Mouse (Mus musculus) left cerebral cortex, postnatal 36 days (tissue): ENCODE data around the gene Serhl. TPM values are rescaled to one million over a fixed set of nuclear protein-coding genes. Genes with fewer than 3 reads are reported as not detected.
A peak's percentile ranks its signal among the peaks of the same experiment; 100 is the strongest.
"Not testable (repeated sequence)": the region's sequence is repeated elsewhere in the genome, so short reads cannot be mapped to it uniquely, and the experiment has no call there.

Experiments used
- DNase-seq, 2 experiments: peaks; one replicate each; pipeline ENCODE4 v3.0.0; 2021 to 2022; ENCODE audit warnings: low spot score in 2 of 2, mixed read lengths in 1 of 2
- intact Hi-C: fragments of 180-260 bp; cut with DNase I; formaldehyde crosslinking; loops from one replicate; pipeline ENCODE4 v1.15.1; 2025
- total RNA-seq, 2 experiments: library from RNA; stranded (reverse); gene quantifications; 2 replicates each; pipeline ENCODE4 v1.2.3; 2021

Serhl gene
- total RNA-seq: 10 to 100 TPM in 1 of 2 experiments, 1 to 10 TPM in 1; 9.3 to 12.3 TPM

- DNase-seq: no peak
- intact Hi-C loops: no loop called here
These were observed at the start of gene Serhl for GRCm38 (mm10) chr15:83089429-83089605. Gene Serhl (plus strand): TSS chr15:83089506.

GRCm38 (mm10) chr15:83040156-83040555 is 49.1 kb upstream of the Serhl start:
- intact Hi-C loops: no loop called here
- no peak for DNase-seq

GRCm38 (mm10) chr15:83042655-83043361 is 46.5 kb upstream of the Serhl start:
- DNase-seq: peak in 1 of 2 experiments; percentile 17
- intact Hi-C loops: no loop called here

GRCm38 (mm10) chr15:83043362-83043708 is 46.0 kb upstream of the Serhl start:
- no peak for DNase-seq
- intact Hi-C loops: no loop called here

- intact Hi-C loops, DNase-seq: not testable (repeated sequence)
These were observed 43.7 kb upstream of the Serhl start for GRCm38 (mm10) chr15:83045565-83045964.

- DNase-seq: no peak
- intact Hi-C loops: no loop called here
These were observed 43.0 kb upstream of the Serhl start for GRCm38 (mm10) chr15:83046308-83046707.

- no peak for DNase-seq
- intact Hi-C loops: no loop called here
These were observed 42.6 kb upstream of the Serhl start for GRCm38 (mm10) chr15:83046730-83047129.

- intact Hi-C loops: no loop called here
- DNase-seq: no peak
These were observed 36.8 kb upstream of the Serhl start for GRCm38 (mm10) chr15:83052341-83053104.

GRCm38 (mm10) chr15:83053261-83053660 is 36.0 kb upstream of the Serhl start:
- intact Hi-C loops: no loop called here
- no peak for DNase-seq

GRCm38 (mm10) chr15:83055569-83055968 is 33.7 kb upstream of the Serhl start:
- intact Hi-C loops: no loop called here
- no peak for DNase-seq

GRCm38 (mm10) chr15:83056378-83057083 is 32.8 kb upstream of the Serhl start:
- peak; percentile 61 to 74 for DNase-seq
- intact Hi-C loops: no loop called here

GRCm38 (mm10) chr15:83057533-83057932 is 31.8 kb upstream of the Serhl start:
- intact Hi-C loops: no loop called here
- DNase-seq: no peak

GRCm38 (mm10) chr15:83059233-83059660 is 30.1 kb upstream of the Serhl start:
- no peak for DNase-seq
- intact Hi-C loops: no loop called here

GRCm38 (mm10) chr15:83061689-83062088 is 27.6 kb upstream of the Serhl start:
- intact Hi-C loops: no loop called here
- no peak for DNase-seq

- intact Hi-C loops, DNase-seq: not testable (repeated sequence)
These were observed 26.7 kb upstream of the Serhl start for GRCm38 (mm10) chr15:83062582-83062981.

GRCm38 (mm10) chr15:83065543-83065942 is 23.8 kb upstream of the Serhl start:
- intact Hi-C loops: no loop called here
- peak; percentile 54 to 59 for DNase-seq

GRCm38 (mm10) chr15:83068270-83068669 is 21.0 kb upstream of the Serhl start:
- intact Hi-C loops: no loop called here

GRCm38 (mm10) chr15:83070942-83071341 is 18.4 kb upstream of the Serhl start:
- DNase-seq: no peak
- intact Hi-C loops: no loop called here

More at GRCm38 (mm10) chr15:83068270-83068669, 21.0 kb upstream of the Serhl start:
- DNase-seq: no peak

- intact Hi-C loops: no loop called here
- no peak for DNase-seq
These were observed 17.6 kb upstream of the Serhl start for GRCm38 (mm10) chr15:83071752-83072151.

- intact Hi-C loops: no loop called here
- no peak for DNase-seq
These were observed 15.1 kb upstream of the Serhl start for GRCm38 (mm10) chr15:83074179-83074578.
